Comparison of ENCODE assay signal across 8 mouse cellular contexts in the genomic region with DNA sequence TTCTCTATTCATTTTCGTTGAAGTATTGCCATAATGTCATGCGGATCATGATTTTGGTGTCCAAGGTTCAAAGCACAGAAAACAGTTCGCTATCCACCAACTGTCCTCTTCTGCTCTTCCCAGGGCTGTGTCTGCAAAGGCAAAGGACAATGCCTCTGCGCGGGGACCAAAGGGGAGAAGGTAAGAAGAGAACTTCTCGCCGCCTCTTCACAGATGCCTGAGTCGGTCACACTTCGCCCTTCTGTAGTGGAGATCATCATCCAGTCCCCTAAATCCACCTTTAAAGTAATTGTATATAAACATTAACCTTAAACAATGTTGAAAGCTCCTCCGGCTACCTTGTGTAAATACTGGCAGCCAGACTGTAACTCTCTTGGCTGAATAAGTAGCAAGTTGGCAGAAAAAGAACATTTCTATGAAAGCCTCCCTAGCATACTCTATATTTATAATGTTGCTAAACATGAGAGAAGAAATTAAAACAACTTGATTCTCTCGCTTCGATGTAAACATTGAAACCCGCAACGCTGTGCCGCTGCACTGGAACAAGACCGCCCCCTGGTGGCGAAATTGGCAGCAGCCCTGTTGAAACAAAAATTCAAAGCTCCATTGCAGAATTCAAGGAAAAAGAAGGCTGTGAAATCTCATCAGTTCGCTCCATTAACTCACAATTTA. TPM values are rescaled to one million over a fixed set of nuclear protein-coding genes. Genes with fewer than 3 reads are reported as not detected.
DNase-seq lines count a peak whose midpoint lies in the region; ATAC-seq and TF ChIP-seq lines count a peak whose summit lies in the region.

No protein-coding gene starts in this region.

- peak; percentile 41; the same call in 1 of the 2 replicates for ATAC-seq in cerebellum, adult (ENCODE audit: insufficient number of reproducible peaks, low FRiP score, low TSS enrichment)
- ATAC-seq in forebrain, embryonic 15.5 days (replicated peaks): peak; percentile 64
- ATAC-seq in lung, embryonic 16.5 days (ENCODE audit: low read depth): peak; percentile 64; the same call in 1 of the 2 replicates

- peaks cover 18 to 24% of the 10 kb centered on the region in 2 experiments for H3K4me1 ChIP-seq in MEL (ENCODE audit: control insufficient read depth in 1 of 2, insufficient read depth in 2 of 2, low read length in 2 of 2)
- peaks cover 4% of the 10 kb centered on the region for H3K4me1 ChIP-seq in forebrain, embryonic 15.5 days
- 0 out of 2 replicates have a peak, but pooled peaks cover 4% of the 10 kb centered on the region for H3K4me1 ChIP-seq in lung, embryonic 16.5 days (replicated peaks; ENCODE audit: control insufficient read depth, insufficient read depth, low read length)

- TF ChIP-seq RAD21 in MEL (IDR thresholded peaks at IDR 0.05; ENCODE audit: low read depth, low read length): peak; percentile 100

- H3K27me3 ChIP-seq in MEL (ENCODE audit: control insufficient read depth in 1 of 2, insufficient read depth in 2 of 2, low read length in 2 of 2): peaks cover 0 to 3% of the 10 kb centered on the region in 2 experiments; a peak in 1 of 4 replicates
- no peaks in the 10 kb centered on the region for H3K27me3 ChIP-seq in forebrain, embryonic 15.5 days
- no peaks in the 10 kb centered on the region for H3K27me3 ChIP-seq in lung, embryonic 16.5 days (ENCODE audit: control insufficient read depth, insufficient read depth, low read depth, low read length)

- 33% methylated on average over 18 of the region's 18 CpGs for WGBS in forebrain, embryonic 15.5 days
- WGBS in lung, embryonic 16.5 days: 18% methylated on average over 18 of the region's 18 CpGs

- DNase-seq in MEL (ENCODE audit: low read depth, low spot score): peak; percentile 76
- peak; percentile 86 for DNase-seq in heart, postnatal 4 days
- peak; percentile 36 for DNase-seq in layer of hippocampus, adult 9-11 months
- DNase-seq in retina, embryonic 14.5 days (ENCODE audit: low spot score): peak; percentile 88
- peak; percentile 60 for DNase-seq in urinary bladder, adult 2 months (ENCODE audit: low spot score)

- H3K79me2 ChIP-seq in MEL (ENCODE audit: control insufficient read depth, insufficient read depth, low read length, poor library complexity): no peaks in the 10 kb centered on the region

- peak overlapping the region; percentile 15 to 74; a peak in 2 of 4 replicates for H3K4me3 ChIP-seq in MEL (ENCODE audit: control insufficient read depth in 1 of 2, insufficient read depth in 1 of 2, low read depth in 2 of 2, low read length in 2 of 2)
- no peak overlapping the region for H3K4me3 ChIP-seq in forebrain, embryonic 15.5 days
- peak overlapping the region; percentile 41 for H3K4me3 ChIP-seq in lung, embryonic 16.5 days (ENCODE audit: low read length)

- peaks cover 0 to 12% of the 10 kb centered on the region in 2 experiments; a peak in 2 of 4 replicates for H3K36me3 ChIP-seq in MEL (ENCODE audit: control insufficient read depth in 1 of 2, insufficient read depth in 2 of 2, low read length in 2 of 2)
- H3K36me3 ChIP-seq in forebrain, embryonic 15.5 days: no peaks in the 10 kb centered on the region
- H3K36me3 ChIP-seq in lung, embryonic 16.5 days (ENCODE audit: control insufficient read depth, insufficient read depth, low read length): no peaks in the 10 kb centered on the region

- H3K9me3 ChIP-seq in MEL (replicated peaks; ENCODE audit: insufficient read depth, low read length): no peaks in the 10 kb centered on the region
- no peaks in the 10 kb centered on the region for H3K9me3 ChIP-seq in forebrain, embryonic 15.5 days
- no peaks in the 10 kb centered on the region for H3K9me3 ChIP-seq in lung, embryonic 16.5 days (ENCODE audit: control insufficient read depth, low read length)

- no peak overlapping the region for H3K9ac ChIP-seq in MEL (ENCODE audit: control insufficient read depth, low read depth, low read length, poor library complexity, severe bottlenecking)
- H3K9ac ChIP-seq in forebrain, embryonic 15.5 days (replicated peaks): no peak overlapping the region
- H3K9ac ChIP-seq in lung, embryonic 16.5 days (ENCODE audit: low read length): peak overlapping the region; percentile 47; the same call in 1 of the 2 replicates

- peak; percentile 87 to 96 (median 96) for TF ChIP-seq CTCF in MEL (IDR thresholded peaks at IDR 0.05 in 2 of 3, conservative IDR thresholded peaks at IDR 0.05 in 1 of 3; ENCODE audit: control insufficient read depth in 1 of 3, insufficient read depth in 1 of 3, low read depth in 2 of 3, low read length in 3 of 3, poor library complexity in 1 of 3, severe bottlenecking in 1 of 3)

- no peak for TF ChIP-seq EP300 in MEL (IDR thresholded peaks at IDR 0.05; ENCODE audit: low read depth in 1 of 2, low read length in 2 of 2)

- no peak for TF ChIP-seq POLR2A in MEL (IDR thresholded peaks at IDR 0.05; ENCODE audit: control insufficient read depth in 1 of 2, insufficient read depth in 1 of 2, low read depth in 1 of 2, low read length in 2 of 2, poor library complexity in 1 of 2)

- H3K27ac ChIP-seq in MEL (ENCODE audit: control insufficient read depth, low read depth, low read length): no peak overlapping the region
- no peak overlapping the region for H3K27ac ChIP-seq in forebrain, embryonic 15.5 days (replicated peaks)
- H3K27ac ChIP-seq in lung, embryonic 16.5 days (ENCODE audit: low read length): 0 out of 2 replicates have a peak overlapping the region, but pooled peaks have one; percentile 17

- H3K4me2 ChIP-seq in forebrain, embryonic 15.5 days (replicated peaks): peak overlapping the region; percentile 29
- H3K4me2 ChIP-seq in lung, embryonic 16.5 days (ENCODE audit: low read depth, low read length): peak overlapping the region; percentile 56

TF ChIP-seq in MEL, 35 proteins besides CTCF, POLR2A, EP300 and RAD21:
- no peak for TF ChIP-seq MYC (IDR thresholded peaks at IDR 0.05; ENCODE audit: low read depth, low read length)
- TF ChIP-seq POLR2AphosphoS2 (IDR thresholded peaks at IDR 0.05; ENCODE audit: low read length): no peak
- TF ChIP-seq USF1 (IDR thresholded peaks at IDR 0.05; ENCODE audit: low read depth, low read length): no peak
- TF ChIP-seq USF2 (IDR thresholded peaks at IDR 0.05; ENCODE audit: borderline replicate concordance in 1 of 2, insufficient read depth in 1 of 2, low read depth in 1 of 2, low read length in 2 of 2): no peak
- no peak for TF ChIP-seq MAFK (IDR thresholded peaks at IDR 0.05; ENCODE audit: borderline replicate concordance, low read depth, low read length)
- 0 out of 2 replicates have a peak, but pooled peaks have one; percentile 33 for TF ChIP-seq GABPA (IDR thresholded peaks at IDR 0.05; ENCODE audit: low read depth, low read length)
- TF ChIP-seq JUND (IDR thresholded peaks at IDR 0.05; ENCODE audit: low read depth, low read length): no peak
- peak; percentile 29; the same call in 1 of the 2 replicates for TF ChIP-seq TCF12 (IDR thresholded peaks at IDR 0.05; ENCODE audit: low read depth, low read length)
- no peak for TF ChIP-seq CHD1 (IDR thresholded peaks at IDR 0.05; ENCODE audit: low read depth, low read length)
- no peak for TF ChIP-seq UBTF (IDR thresholded peaks at IDR 0.05; ENCODE audit: borderline replicate concordance, insufficient read depth, low read depth, low read length)
- no peak for TF ChIP-seq MYB (IDR thresholded peaks at IDR 0.05; ENCODE audit: low read depth, low read length)
- peak; percentile 100 for TF ChIP-seq SMC3 (IDR thresholded peaks at IDR 0.05; ENCODE audit: low read depth, low read length)
- peak; percentile 38; the same call in 1 of the 2 replicates for TF ChIP-seq MXI1 (IDR thresholded peaks at IDR 0.05; ENCODE audit: low read depth, low read length)
- no peak for TF ChIP-seq MAX (IDR thresholded peaks at IDR 0.05; ENCODE audit: low read length)
- no peak for TF ChIP-seq MEF2A (IDR thresholded peaks at IDR 0.05; ENCODE audit: extremely low read depth, insufficient replicate concordance, low read depth, low read length, poor library complexity, severe bottlenecking)
- 0 out of 2 replicates have a peak, but pooled peaks have one; percentile 28 for TF ChIP-seq ZKSCAN1 (IDR thresholded peaks at IDR 0.05; ENCODE audit: low read depth, low read length)
- 0 out of 2 replicates have a peak, but pooled peaks have one; percentile 34 for TF ChIP-seq HCFC1 (IDR thresholded peaks at IDR 0.05; ENCODE audit: low read depth, low read length)
- no peak for TF ChIP-seq POLR2AphosphoS5 (IDR thresholded peaks at IDR 0.05; ENCODE audit: borderline replicate concordance, low read depth, low read length)
- TF ChIP-seq ETS1 (IDR thresholded peaks at IDR 0.05; ENCODE audit: low read depth, low read length): no peak
- peak; percentile 100 for TF ChIP-seq ZC3H11A (IDR thresholded peaks at IDR 0.05; ENCODE audit: low read depth, low read length)
- TF ChIP-seq SIN3A (IDR thresholded peaks at IDR 0.05; ENCODE audit: low read length): peak; percentile 59

RNA-seq across cellular contexts. Expression of a gene that starts 54.7 kb away (rescaled TPM):
- 0.19 and 0.65 TPM in 2 replicates for total RNA-seq in MEL (2012; rRNA removed)
- under 1 TPM in 1 of 2 experiments, not detected in 1; 0.47 TPM for polyA plus RNA-seq in MEL (2012; ENCODE audit: insufficient read depth in 1 of 2, insufficient read length in 2 of 2, low read depth in 1 of 2, low replicate concordance in 2 of 2, missing spikeins in 1 of 2)
- polyA plus RNA-seq in forebrain, embryonic 15.5 days (2015; fragmentation: Nextera tagmentation; extraction: Ambion mirVana): 0.22 and 0.29 TPM in 2 replicates
- 1 to 10 TPM; 1.6 to 2.6 TPM for total RNA-seq in heart, postnatal 4 days (2021)
- 7.0 and 7.1 TPM in 2 replicates for polyA plus RNA-seq in lung, embryonic 16.5 days (2015; fragmentation: Nextera tagmentation; extraction: Ambion mirVana)
- 0.94 and 1.0 TPM in 2 replicates for polyA plus RNA-seq in urinary bladder, adult 2 months (2012; rRNA removed)

RNA-seq across cellular contexts. Expression of a gene that starts 54.8 kb away (rescaled TPM):
- total RNA-seq in MEL (2012; rRNA removed): not detected in 2 replicates
- under 1 TPM in 1 of 2 experiments, not detected in 1; 0.03 TPM for polyA plus RNA-seq in MEL (2012; ENCODE audit: insufficient read depth in 1 of 2, insufficient read length in 2 of 2, low read depth in 1 of 2, low replicate concordance in 2 of 2, missing spikeins in 1 of 2)
- polyA plus RNA-seq in forebrain, embryonic 15.5 days (2015; fragmentation: Nextera tagmentation; extraction: Ambion mirVana): 0.22 and 0.28 TPM in 2 replicates
- total RNA-seq in heart, postnatal 4 days (2021): 1 to 10 TPM; 4.1 to 5.0 TPM
- polyA plus RNA-seq in lung, embryonic 16.5 days (2015; fragmentation: Nextera tagmentation; extraction: Ambion mirVana): 11.9 and 13.1 TPM in 2 replicates
- 1.3 and 1.4 TPM in 2 replicates for polyA plus RNA-seq in urinary bladder, adult 2 months (2012; rRNA removed)

Comparison
In these comparisons a context has a peak if more than half of its experiments do, and no peak if none do; other contexts are left out.
1. DNase-seq: peak in every context shown above with its lines; median percentile 88 in retina, embryonic 14.5 days; 86 in heart, postnatal 4 days; 76 in MEL; 60 in urinary bladder, adult 2 months; 36 in layer of hippocampus, adult 9-11 months.